Mouse (Mus musculus): Measurements from ENCODE around the gene Cxcl16. TPM values are rescaled to one million over a fixed set of nuclear protein-coding genes. Genes with fewer than 3 reads are reported as not detected.

The Cxcl16 gene
- polyA plus RNA-seq, 1 experiment from 2014 or later, result 6.2 TPM

DNA sequence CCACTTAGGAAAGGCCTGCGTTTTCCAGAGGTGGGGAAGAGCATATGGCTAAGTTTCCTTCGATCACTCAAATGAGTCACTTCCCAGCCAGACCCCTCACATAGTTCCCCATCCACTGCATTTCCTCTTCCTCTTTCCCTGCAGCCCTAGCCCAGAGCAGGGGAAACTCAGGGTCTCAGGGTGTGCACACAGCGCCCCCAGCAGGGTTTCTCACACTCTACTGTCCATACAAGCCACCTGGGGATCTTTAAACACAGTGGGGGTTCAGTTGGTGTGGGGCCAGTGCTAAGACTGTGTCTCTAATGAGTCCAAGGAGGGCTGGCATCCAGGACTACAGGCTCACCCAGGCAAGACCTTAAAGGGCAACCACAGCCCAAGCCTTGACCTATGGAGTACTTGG is 13.0 kb downstream of the Cxcl16 start:
- Histone ChIP-seq H3K4me1 (ENCODE audit: control insufficient read depth, insufficient read depth, low read length) (no peaks in the 10 kb centered on the region), H3K9ac (ENCODE audit: low read depth, low read length) (no peak overlapping the region; the same call in 1 of the 2 replicates), H3K9me3 (replicated peaks; ENCODE audit: control insufficient read depth, low read length) (no peaks in the 10 kb centered on the region), H3K27ac (ENCODE audit: low read depth, low read length) (no peak overlapping the region), H3K4me3 (ENCODE audit: low read depth, low read length) (no peak overlapping the region), H3K36me3 (ENCODE audit: control insufficient read depth, insufficient read depth, low read length) (no peaks in the 10 kb centered on the region; the same call in 1 of the 2 replicates), H3K27me3 (ENCODE audit: control insufficient read depth, insufficient read depth, low read length) (no peaks in the 10 kb centered on the region), H3K4me2 (no peak overlapping the region)
- ATAC-seq (replicated peaks; ENCODE audit: insufficient number of reproducible peaks, low FRiP score, low TSS enrichment), result no peak
- WGBS (ENCODE audit: insufficient replicate concordance), result 22% methylated on average over 3 of the region's 3 CpGs

DNA sequence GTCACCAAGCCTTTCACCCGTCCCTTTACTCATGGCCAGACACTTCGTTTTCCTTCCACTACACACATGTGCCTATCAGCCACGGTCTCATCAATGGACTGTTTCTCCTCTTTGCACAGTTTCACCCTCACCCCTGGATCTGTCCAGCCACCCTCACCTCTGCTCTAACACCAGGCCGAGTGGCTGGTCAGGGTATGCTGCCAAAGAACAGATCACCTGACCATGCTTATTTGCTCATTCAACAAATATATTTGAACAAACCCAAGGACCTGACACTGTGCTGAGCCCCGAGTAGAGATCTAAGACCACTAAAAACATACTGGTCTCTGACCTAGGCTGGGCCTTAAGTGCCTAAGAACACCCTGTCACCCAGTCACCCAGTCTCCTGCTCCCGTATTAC is 15.1 kb downstream of the Cxcl16 start:
- no peaks in the 10 kb centered on the region for H3K9me3 ChIP-seq (replicated peaks; ENCODE audit: control insufficient read depth, low read length)
- H3K36me3 ChIP-seq (ENCODE audit: control insufficient read depth, insufficient read depth, low read length), result no peaks in the 10 kb centered on the region; the same call in 1 of the 2 replicates
- H3K4me3 ChIP-seq (ENCODE audit: low read depth, low read length), result no peak overlapping the region
- H3K27me3 ChIP-seq (ENCODE audit: control insufficient read depth, insufficient read depth, low read length), result no peaks in the 10 kb centered on the region
- H3K27ac ChIP-seq (ENCODE audit: low read depth, low read length), result no peak overlapping the region
- H3K9ac ChIP-seq (ENCODE audit: low read depth, low read length), result no peak overlapping the region
- H3K4me1 ChIP-seq (ENCODE audit: control insufficient read depth, insufficient read depth, low read length), result no peaks in the 10 kb centered on the region
- WGBS (ENCODE audit: insufficient replicate concordance), result 75% methylated on average over 6 of the region's 6 CpGs
- no peak for ATAC-seq (replicated peaks; ENCODE audit: insufficient number of reproducible peaks, low FRiP score, low TSS enrichment)
- no peak overlapping the region for H3K4me2 ChIP-seq

DNA sequence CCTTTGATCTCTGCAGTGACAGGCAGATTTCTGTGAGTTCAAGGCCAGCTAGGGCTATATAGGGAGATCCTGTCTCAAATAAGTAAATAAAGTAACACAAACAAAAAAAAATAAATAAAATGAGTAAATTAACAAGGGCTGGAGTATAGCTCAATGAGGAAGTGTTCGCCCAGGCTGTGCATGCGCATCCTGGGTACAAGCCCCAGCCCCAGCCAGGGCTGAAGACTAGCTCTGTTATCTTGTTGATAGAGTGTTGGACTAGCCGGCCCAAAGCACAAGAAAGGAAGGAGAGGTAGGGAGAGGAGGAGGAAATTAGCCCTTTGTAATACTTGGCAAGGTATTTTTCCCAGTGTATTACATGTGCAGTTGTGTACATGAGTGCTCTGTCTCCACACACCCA is 15.8 kb downstream of the Cxcl16 start:
- Histone ChIP-seq H3K9ac (ENCODE audit: low read depth, low read length) (no peak overlapping the region), H3K4me3 (ENCODE audit: low read depth, low read length) (no peak overlapping the region), H3K4me2 (no peak overlapping the region), H3K27ac (ENCODE audit: low read depth, low read length) (no peak overlapping the region), H3K9me3 (replicated peaks; ENCODE audit: control insufficient read depth, low read length) (no peaks in the 10 kb centered on the region), H3K36me3 (ENCODE audit: control insufficient read depth, insufficient read depth, low read length) (no peaks in the 10 kb centered on the region; the same call in 1 of the 2 replicates), H3K4me1 (ENCODE audit: control insufficient read depth, insufficient read depth, low read length) (no peaks in the 10 kb centered on the region), H3K27me3 (ENCODE audit: control insufficient read depth, insufficient read depth, low read length) (no peaks in the 10 kb centered on the region)
- no peak for ATAC-seq (replicated peaks; ENCODE audit: insufficient number of reproducible peaks, low FRiP score, low TSS enrichment)
- 71% methylated on average over 3 of the region's 3 CpGs for WGBS (ENCODE audit: insufficient replicate concordance)

DNA sequence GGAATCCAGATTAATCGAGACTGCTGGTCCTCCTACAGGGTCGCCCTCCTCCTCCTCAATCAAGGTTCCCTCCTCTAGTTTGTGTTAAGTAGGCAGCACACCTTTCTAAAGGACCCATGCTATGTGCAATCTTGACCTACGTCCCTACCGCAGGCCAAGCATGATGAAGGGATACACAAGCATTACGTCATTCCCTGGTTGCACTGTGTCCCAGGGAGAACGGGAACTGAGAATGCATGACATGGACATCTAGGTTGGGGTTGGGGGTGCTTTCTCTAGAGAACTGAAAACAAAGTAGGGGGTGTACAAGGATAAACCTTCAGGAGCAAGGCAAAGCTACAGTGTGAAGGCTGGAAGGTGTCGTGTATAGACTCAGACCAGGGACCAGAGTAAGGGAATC is 17.9 kb downstream of the Cxcl16 start:
- no peaks in the 10 kb centered on the region for H3K27me3 ChIP-seq (ENCODE audit: control insufficient read depth, insufficient read depth, low read length)
- WGBS (ENCODE audit: insufficient replicate concordance), result 86% methylated on average over 7 of the region's 7 CpGs
- no peak for ATAC-seq (replicated peaks; ENCODE audit: insufficient number of reproducible peaks, low FRiP score, low TSS enrichment)
- no peak overlapping the region for H3K27ac ChIP-seq (ENCODE audit: low read depth, low read length)
- no peaks in the 10 kb centered on the region for H3K4me1 ChIP-seq (ENCODE audit: control insufficient read depth, insufficient read depth, low read length)
- no peak overlapping the region for H3K9ac ChIP-seq (ENCODE audit: low read depth, low read length)
- H3K4me2 ChIP-seq, result no peak overlapping the region
- H3K36me3 ChIP-seq (ENCODE audit: control insufficient read depth, insufficient read depth, low read length), result peaks cover 2% of the 10 kb centered on the region; the same call in 1 of the 2 replicates
- no peak overlapping the region for H3K4me3 ChIP-seq (ENCODE audit: low read depth, low read length)
- no peaks in the 10 kb centered on the region for H3K9me3 ChIP-seq (replicated peaks; ENCODE audit: control insufficient read depth, low read length)

DNA sequence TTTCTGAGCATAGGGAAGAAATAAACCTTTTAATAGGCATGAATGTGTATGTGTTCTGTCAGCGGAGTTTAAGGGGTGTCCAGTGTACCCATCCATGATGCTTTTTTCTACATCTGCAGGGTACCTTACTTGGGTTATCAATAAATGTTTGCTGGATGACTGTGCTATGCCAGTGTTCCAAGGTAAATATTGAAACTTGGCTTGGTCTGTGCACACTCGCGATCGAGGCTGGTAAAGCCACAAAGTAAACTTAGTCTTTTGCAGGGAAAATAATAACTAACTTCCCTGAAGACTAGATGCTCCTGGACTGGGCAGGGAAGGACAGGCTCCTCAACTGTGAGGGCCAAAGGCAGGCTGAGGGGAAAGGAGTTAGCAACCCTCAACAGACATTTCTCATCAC is 19.1 kb downstream of the Cxcl16 start:
- Histone ChIP-seq H3K27me3 (ENCODE audit: control insufficient read depth, insufficient read depth, low read length) (no peaks in the 10 kb centered on the region), H3K4me2 (no peak overlapping the region), H3K9ac (ENCODE audit: low read depth, low read length) (no peak overlapping the region), H3K36me3 (ENCODE audit: control insufficient read depth, insufficient read depth, low read length) (peaks cover 2% of the 10 kb centered on the region; the same call in 1 of the 2 replicates), H3K4me1 (ENCODE audit: control insufficient read depth, insufficient read depth, low read length) (no peaks in the 10 kb centered on the region), H3K9me3 (replicated peaks; ENCODE audit: control insufficient read depth, low read length) (no peaks in the 10 kb centered on the region), H3K27ac (ENCODE audit: low read depth, low read length) (no peak overlapping the region), H3K4me3 (ENCODE audit: low read depth, low read length) (no peak overlapping the region)
- no peak for ATAC-seq (replicated peaks; ENCODE audit: insufficient number of reproducible peaks, low FRiP score, low TSS enrichment)
- WGBS (ENCODE audit: insufficient replicate concordance), result 91% methylated on average over 4 of the region's 4 CpGs

DNA sequence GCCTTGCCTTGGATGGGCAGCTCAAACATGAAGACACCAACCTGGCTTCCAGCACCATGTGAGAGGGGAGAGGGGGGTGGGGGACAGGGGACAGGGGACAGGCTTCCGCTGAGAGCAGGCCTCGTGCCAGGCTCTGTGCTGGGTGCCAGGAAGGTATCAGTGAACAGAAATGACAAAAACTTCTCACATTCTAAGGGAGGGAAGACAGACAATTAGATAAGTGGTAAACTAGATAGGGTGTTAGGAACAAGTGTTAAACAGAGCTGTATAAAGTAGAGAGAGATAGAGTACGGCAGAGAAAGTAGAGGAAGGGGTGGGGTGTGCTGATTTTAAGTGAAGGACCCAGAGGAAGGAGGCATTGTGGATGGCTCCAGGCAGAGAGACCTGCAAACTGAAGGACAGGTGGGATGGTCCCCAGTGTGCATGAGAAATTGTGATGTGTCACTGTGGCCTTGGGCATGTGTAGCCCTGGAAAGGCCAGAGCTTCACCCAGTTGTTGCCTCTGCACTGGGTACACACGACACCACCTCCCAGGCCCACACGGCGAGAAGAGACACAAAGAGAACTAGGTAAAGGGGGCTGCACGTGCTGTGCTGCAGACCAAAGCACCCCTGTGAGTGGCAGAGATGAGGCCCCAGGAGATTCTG is 20.9 kb downstream of the Cxcl16 start:
- no peak overlapping the region for H3K9ac ChIP-seq (ENCODE audit: low read depth, low read length)
- H3K4me3 ChIP-seq (ENCODE audit: low read depth, low read length), result no peak overlapping the region
- H3K4me1 ChIP-seq (ENCODE audit: control insufficient read depth, insufficient read depth, low read length), result peaks cover under 1% of the 10 kb centered on the region; the same call in 1 of the 2 replicates
- no peak overlapping the region for H3K4me2 ChIP-seq
- H3K36me3 ChIP-seq (ENCODE audit: control insufficient read depth, insufficient read depth, low read length), result peaks cover 2% of the 10 kb centered on the region; the same call in 1 of the 2 replicates
- no peaks in the 10 kb centered on the region for H3K27me3 ChIP-seq (ENCODE audit: control insufficient read depth, insufficient read depth, low read length)
- H3K27ac ChIP-seq (ENCODE audit: low read depth, low read length), result no peak overlapping the region
- H3K9me3 ChIP-seq (replicated peaks; ENCODE audit: control insufficient read depth, low read length), result no peaks in the 10 kb centered on the region
- WGBS (ENCODE audit: insufficient replicate concordance), result 80% methylated on average over 7 of the region's 7 CpGs
- ATAC-seq (replicated peaks; ENCODE audit: insufficient number of reproducible peaks, low FRiP score, low TSS enrichment), result no peak

DNA sequence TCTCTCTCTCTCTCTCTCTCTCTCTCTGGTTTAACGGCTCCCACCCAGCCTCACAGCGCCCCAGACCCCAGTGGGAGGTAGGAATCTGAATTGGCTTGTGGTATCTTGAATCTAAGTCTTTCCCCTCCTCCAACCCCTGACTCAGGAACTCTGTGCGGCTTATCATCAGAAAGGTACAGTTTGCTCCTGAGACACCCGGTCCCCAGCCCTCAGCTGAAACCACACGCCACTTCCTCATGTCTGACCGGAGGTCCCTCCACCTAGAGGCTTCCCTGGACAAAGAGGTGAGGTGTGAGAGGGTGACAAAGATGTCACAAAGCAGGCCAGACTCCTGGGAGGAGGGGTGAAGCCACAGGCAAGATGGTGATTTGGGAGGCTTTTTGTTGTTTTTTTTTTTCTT is 22.4 kb downstream of the Cxcl16 start:
- 68% methylated on average over 6 of the region's 6 CpGs for WGBS (ENCODE audit: insufficient replicate concordance)
- Histone ChIP-seq H3K9ac (ENCODE audit: low read depth, low read length) (no peak overlapping the region), H3K4me1 (ENCODE audit: control insufficient read depth, insufficient read depth, low read length) (peaks cover 12% of the 10 kb centered on the region), H3K27ac (ENCODE audit: low read depth, low read length) (no peak overlapping the region), H3K4me2 (no peak overlapping the region), H3K36me3 (ENCODE audit: control insufficient read depth, insufficient read depth, low read length) (peaks cover 2% of the 10 kb centered on the region; the same call in 1 of the 2 replicates), H3K4me3 (ENCODE audit: low read depth, low read length) (no peak overlapping the region), H3K27me3 (ENCODE audit: control insufficient read depth, insufficient read depth, low read length) (no peaks in the 10 kb centered on the region), H3K9me3 (replicated peaks; ENCODE audit: control insufficient read depth, low read length) (no peaks in the 10 kb centered on the region)
- no peak for ATAC-seq (replicated peaks; ENCODE audit: insufficient number of reproducible peaks, low FRiP score, low TSS enrichment)

DNA sequence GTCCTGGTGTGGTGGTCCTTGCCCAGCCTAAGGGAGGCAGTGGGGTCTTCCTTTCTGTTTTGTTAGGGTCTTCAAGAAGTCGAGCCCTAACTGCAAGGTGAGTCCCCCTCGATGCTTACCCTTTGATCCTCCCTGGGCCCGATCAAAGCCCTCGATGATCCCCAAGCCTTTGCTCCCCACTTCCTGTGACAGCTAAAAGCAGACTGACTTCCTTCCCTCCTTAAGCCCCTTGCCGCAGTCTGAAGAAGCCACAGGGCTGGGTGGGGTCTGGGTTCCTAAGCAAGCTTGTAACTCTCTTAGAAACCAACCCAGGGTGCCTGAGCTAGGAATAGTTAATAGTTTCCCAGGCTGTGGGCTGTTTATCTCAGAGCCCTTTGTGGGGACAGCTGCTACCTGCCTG is 24.3 kb downstream of the Cxcl16 start:
- peaks cover 2% of the 10 kb centered on the region; the same call in 1 of the 2 replicates for H3K36me3 ChIP-seq (ENCODE audit: control insufficient read depth, insufficient read depth, low read length)

DNA sequence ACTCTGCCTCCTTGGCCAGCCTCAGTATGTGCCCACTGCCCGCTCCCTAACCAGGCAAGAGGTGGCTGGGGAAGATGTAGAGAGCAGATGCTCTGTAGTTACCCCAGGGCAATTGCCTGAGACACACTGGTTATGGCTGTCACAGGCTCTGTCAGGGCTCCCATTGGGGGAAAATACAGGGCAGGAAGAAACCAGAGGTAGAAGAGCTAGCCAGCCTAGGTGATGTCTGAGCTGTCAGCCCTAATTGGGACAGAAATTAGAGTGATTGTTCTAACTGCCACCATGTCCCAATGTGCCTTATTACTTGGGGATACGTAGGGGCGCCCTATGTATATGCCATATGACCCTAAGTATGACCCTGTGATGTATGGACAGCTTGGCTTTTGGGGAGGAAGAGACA is 25.8 kb downstream of the Cxcl16 start:
- no peak for ATAC-seq (replicated peaks; ENCODE audit: insufficient number of reproducible peaks, low FRiP score, low TSS enrichment)
- 0 out of 2 replicates have a peak, but pooled peaks cover 2% of the 10 kb centered on the region for H3K36me3 ChIP-seq (ENCODE audit: control insufficient read depth, insufficient read depth, low read length)
- no peak overlapping the region for H3K9ac ChIP-seq (ENCODE audit: low read depth, low read length)
- no peak overlapping the region for H3K4me3 ChIP-seq (ENCODE audit: low read depth, low read length)
- H3K4me1 ChIP-seq (ENCODE audit: control insufficient read depth, insufficient read depth, low read length), result peaks cover 12% of the 10 kb centered on the region
- peak overlapping the region; percentile 93 for H3K4me2 ChIP-seq
- WGBS (ENCODE audit: insufficient replicate concordance), result 90% methylated on average over 3 of the region's 3 CpGs
- H3K27me3 ChIP-seq (ENCODE audit: control insufficient read depth, insufficient read depth, low read length), result no peaks in the 10 kb centered on the region
- no peaks in the 10 kb centered on the region for H3K9me3 ChIP-seq (replicated peaks; ENCODE audit: control insufficient read depth, low read length)
- H3K27ac ChIP-seq (ENCODE audit: low read depth, low read length), result no peak overlapping the region

More for the DNA sequence above, 24.3 kb downstream of the Cxcl16 start:
- H3K9ac ChIP-seq (ENCODE audit: low read depth, low read length), result peak overlapping the region; percentile 0; the same call in 1 of the 2 replicates
- H3K27ac ChIP-seq (ENCODE audit: low read depth, low read length), result no peak overlapping the region
- no peaks in the 10 kb centered on the region for H3K27me3 ChIP-seq (ENCODE audit: control insufficient read depth, insufficient read depth, low read length)
- no peaks in the 10 kb centered on the region for H3K9me3 ChIP-seq (replicated peaks; ENCODE audit: control insufficient read depth, low read length)
- H3K4me3 ChIP-seq (ENCODE audit: low read depth, low read length), result no peak overlapping the region
- no peak for ATAC-seq (replicated peaks; ENCODE audit: insufficient number of reproducible peaks, low FRiP score, low TSS enrichment)
- no peak overlapping the region for H3K4me2 ChIP-seq
- peaks cover 12% of the 10 kb centered on the region for H3K4me1 ChIP-seq (ENCODE audit: control insufficient read depth, insufficient read depth, low read length)
- WGBS (ENCODE audit: insufficient replicate concordance), result 73% methylated on average over 5 of the region's 5 CpGs
